Comparison of ENCODE assay signal across 31 mouse cellular contexts in the genomic region with DNA sequence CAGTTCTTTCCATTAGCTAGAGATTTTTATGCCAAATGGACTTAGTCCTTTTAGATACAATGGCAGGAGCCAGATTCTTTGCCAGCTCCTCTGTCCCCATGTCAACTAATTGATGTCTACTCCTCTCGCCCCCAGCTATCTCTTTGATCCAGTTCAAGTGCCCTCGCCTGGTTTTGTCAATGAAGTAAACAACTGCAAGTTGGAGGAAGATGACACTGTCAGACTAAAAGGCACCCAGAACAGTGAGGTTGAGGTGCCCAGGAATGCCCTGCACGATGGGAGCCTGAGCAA.
"Had no signal": no experiment of that assay in that cellular context is flagged by ENCODE, and none has a peak within 500 bp of the region (broad histone marks: within the 10 kb centered on the region; RNA-seq: fewer than 3 reads in every experiment).

No protein-coding gene starts in this region.

- ATAC-seq: hindbrain, embryonic 16.5 days; hindbrain, postnatal 0 days; inflammation-experienced regulatory T-cells, adult 6 months; intestine, embryonic 16.5 days had no signal

- H3K36me3 ChIP-seq: heart, embryonic 10.5 days; heart, embryonic 12.5 days; heart, embryonic 13.5 days; heart, embryonic 15.5 days; hindbrain, embryonic 10.5 days; hindbrain, embryonic 12.5 days; hindbrain, embryonic 13.5 days; hindbrain, embryonic 15.5 days; intestine, embryonic 15.5 days had no signal

- H3K9ac ChIP-seq: heart, embryonic 12.5 days; heart, embryonic 13.5 days; heart, embryonic 15.5 days; hindbrain, embryonic 12.5 days; hindbrain, embryonic 13.5 days; hindbrain, embryonic 14.5 days; hindbrain, embryonic 15.5 days; intestine, embryonic 15.5 days; kidney, embryonic 15.5 days had no signal

- H3K27me3 ChIP-seq: heart, embryonic 15.5 days; hindbrain, embryonic 12.5 days; hindbrain, embryonic 13.5 days; hindbrain, embryonic 15.5 days; intestine, embryonic 15.5 days; kidney, embryonic 15.5 days had no signal

- DNase-seq: heart, adult 18-20 months; heart, adult 2 months; heart, postnatal 10 days; heart, postnatal 14 days; heart, postnatal 36 days; heart, postnatal 4 days; kidney, adult 18-20 months; kidney, adult 8-10 months; kidney, postnatal 10 days; kidney, postnatal 25 days; kidney, postnatal 36 days; kidney, postnatal 4 days; layer of hippocampus, adult 9-11 months; layer of hippocampus, postnatal 36 days had no signal

- H3K4me3 ChIP-seq: heart, adult 2 months; heart, embryonic 10.5 days; heart, embryonic 12.5 days; heart, embryonic 13.5 days; heart, embryonic 15.5 days; hindbrain, embryonic 10.5 days; hindbrain, embryonic 12.5 days; hindbrain, embryonic 13.5 days; hindbrain, embryonic 15.5 days; intestine, embryonic 15.5 days; kidney, embryonic 15.5 days; layer of hippocampus, adult 2 months had no signal

- H3K27ac ChIP-seq: heart, adult 2 months; heart, embryonic 10.5 days; heart, embryonic 13.5 days; heart, embryonic 15.5 days; hindbrain, embryonic 10.5 days; hindbrain, embryonic 12.5 days; hindbrain, embryonic 13.5 days; hindbrain, embryonic 14.5 days; hindbrain, embryonic 15.5 days; hindbrain, postnatal 0 days; intestine, embryonic 15.5 days; kidney, embryonic 15.5 days; kidney, postnatal 0 days; layer of hippocampus, adult 2 months had no signal

- H3K4me1 ChIP-seq: heart, embryonic 10.5 days; heart, embryonic 12.5 days; heart, embryonic 15.5 days; hindbrain, embryonic 10.5 days; hindbrain, embryonic 12.5 days; hindbrain, embryonic 13.5 days; hindbrain, embryonic 15.5 days had no signal
